In the genomic region with DNA sequence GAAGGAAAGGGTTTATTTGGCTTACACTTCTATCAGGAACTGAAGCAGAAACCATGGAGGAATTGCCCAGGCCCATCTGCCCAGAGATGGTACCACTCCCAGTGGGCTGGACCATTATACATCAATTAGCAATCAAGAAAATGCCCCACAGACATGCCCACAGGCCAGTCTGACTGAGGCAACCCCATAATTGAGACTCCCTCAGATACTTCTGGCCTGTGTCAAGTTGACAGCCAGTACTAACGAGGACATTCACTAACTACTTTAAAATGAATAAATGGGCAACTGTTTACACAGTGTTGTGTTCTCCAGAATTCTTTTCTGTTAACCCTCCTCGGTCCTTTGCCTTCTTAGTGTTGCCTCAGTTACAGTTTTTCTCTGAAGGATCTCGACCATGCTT, we compare ENCODE assay signal across 19 mouse cellular contexts. TPM values are rescaled to one million over a fixed set of nuclear protein-coding genes. Genes with fewer than 3 reads are reported as not detected.
"Had no signal": no experiment of that assay in that cellular context is flagged by ENCODE, and none has a peak within 500 bp of the region (broad histone marks: within the 10 kb centered on the region; RNA-seq: fewer than 3 reads in every experiment).

No protein-coding gene starts in this region.

- DNase-seq: lung, adult 18-20 months; lung, embryonic 14.5 days; lung, postnatal 10 days; lung, postnatal 4 days; midbrain, embryonic 14.5 days; retina, postnatal 1 day; right cerebral cortex, adult 18-20 months; right cerebral cortex, postnatal 25 days; thymus, adult 18-20 months; thymus, postnatal 25 days; thymus, postnatal 4 days had no signal

- H3K27me3 ChIP-seq: midbrain, embryonic 12.5 days; neural tube, embryonic 13.5 days; neural tube, embryonic 15.5 days had no signal

- H3K9me3 ChIP-seq: midbrain, embryonic 10.5 days; midbrain, embryonic 12.5 days; neural tube, embryonic 13.5 days; neural tube, embryonic 15.5 days had no signal

- H3K9ac ChIP-seq: liver, embryonic 14.5 days; lung, embryonic 14.5 days; midbrain, embryonic 12.5 days; neural tube, embryonic 13.5 days; neural tube, embryonic 15.5 days had no signal

- H3K36me3 ChIP-seq: midbrain, embryonic 10.5 days; midbrain, embryonic 12.5 days; neural tube, embryonic 13.5 days; neural tube, embryonic 15.5 days had no signal

- H3K27ac ChIP-seq: liver, embryonic 14.5 days; midbrain, embryonic 10.5 days; midbrain, embryonic 12.5 days; neural tube, embryonic 13.5 days; neural tube, embryonic 15.5 days had no signal

- H3K4me2 ChIP-seq: lung, embryonic 14.5 days; midbrain, embryonic 12.5 days; neural tube, embryonic 13.5 days; neural tube, embryonic 15.5 days had no signal

- ATAC-seq: midbrain, embryonic 16.5 days had no signal

- H3K4me3 ChIP-seq: midbrain, embryonic 10.5 days; midbrain, embryonic 12.5 days; myocyte; neural tube, embryonic 13.5 days; neural tube, embryonic 15.5 days had no signal

RNA-seq across cellular contexts. Expression of gene Sec16b, which starts 44.2 kb away (rescaled TPM):
- total RNA-seq: megakaryocyte-erythroid progenitor cell, adult 5-6 weeks had no signal
